Mouse (Mus musculus) inflammation-experienced regulatory T-cells, adult 6 months (primary cell): ENCODE measurements around the gene Ksr1. TPM values are rescaled to one million over a fixed set of nuclear protein-coding genes. Genes with fewer than 3 reads are reported as not detected.
"Not testable (repeated sequence)": the region's sequence is repeated elsewhere in the genome, so short reads cannot be mapped to it uniquely, and the experiment has no call there.

Experiments used
- ATAC-seq: one replicate; pipeline ENCODE4 v1.8.0; 2017
- polyA plus RNA-seq, 3 experiments: library from polyadenylated mRNA; unstranded; fragments of 100-300 nt; shearing (Covaris generic); gene quantifications; one replicate each; pipeline ENCODE4 v1.2.1; 2017

Ksr1 gene
- polyA plus RNA-seq, 3 experiments from 2014 or later = 3.6 to 4.6 (median 3.9) TPM

DNA sequence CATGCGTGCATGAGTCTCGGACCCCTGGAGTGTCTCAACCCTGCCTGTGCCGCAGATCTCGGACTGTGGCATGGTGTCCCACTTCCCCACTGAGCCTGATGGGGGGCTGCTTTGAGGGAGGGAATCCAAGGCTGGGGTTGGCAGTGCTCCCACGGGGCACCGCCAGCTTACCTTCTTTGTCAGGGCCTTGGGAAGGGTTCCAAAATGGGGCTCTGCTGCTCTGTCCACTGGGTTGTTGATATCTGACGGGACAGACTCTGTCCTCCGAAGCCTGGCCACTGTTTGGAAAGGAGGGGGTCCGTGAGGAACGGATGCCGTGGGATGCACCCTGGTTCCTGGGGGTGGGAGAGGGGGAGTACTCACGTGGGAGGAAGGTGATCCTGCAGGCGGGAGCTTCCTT lies 109.9 kb downstream of the Ksr1 start:
- ATAC-seq = no peak

GRCm38 (mm10) chr11:79033636-79034035 lies 112.6 kb downstream of the Ksr1 start:
- ATAC-seq = no peak

GRCm38 (mm10) chr11:79033021-79033420 lies 113.2 kb downstream of the Ksr1 start:
- ATAC-seq = no peak

- ATAC-seq = no peak
Measured at GRCm38 (mm10) chr11:79031452-79031746, 114.8 kb downstream of the Ksr1 start.

- peak; percentile 60 for ATAC-seq
Measured at GRCm38 (mm10) chr11:79030570-79031451, 115.4 kb downstream of the Ksr1 start.

DNA sequence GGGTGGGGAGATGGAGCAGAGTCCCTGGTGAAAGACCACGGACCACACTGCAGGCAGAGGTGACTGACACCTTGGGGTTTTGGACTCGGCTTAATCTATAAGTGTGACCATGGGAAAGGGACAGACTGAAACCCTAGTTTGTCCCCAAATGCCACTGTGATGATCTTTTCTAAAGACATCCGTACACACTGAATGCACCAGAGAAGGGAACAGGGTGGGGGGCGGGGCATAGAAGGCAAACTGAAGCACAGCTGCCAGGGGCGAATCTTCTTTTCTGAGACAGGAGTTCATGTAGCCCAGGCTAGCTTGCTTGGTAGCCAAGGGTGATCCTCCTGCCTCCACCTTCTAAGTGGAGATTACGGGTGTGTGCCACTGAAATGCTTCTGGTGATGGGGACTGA lies 122.5 kb downstream of the Ksr1 start:
- peak; percentile 35 for ATAC-seq

DNA sequence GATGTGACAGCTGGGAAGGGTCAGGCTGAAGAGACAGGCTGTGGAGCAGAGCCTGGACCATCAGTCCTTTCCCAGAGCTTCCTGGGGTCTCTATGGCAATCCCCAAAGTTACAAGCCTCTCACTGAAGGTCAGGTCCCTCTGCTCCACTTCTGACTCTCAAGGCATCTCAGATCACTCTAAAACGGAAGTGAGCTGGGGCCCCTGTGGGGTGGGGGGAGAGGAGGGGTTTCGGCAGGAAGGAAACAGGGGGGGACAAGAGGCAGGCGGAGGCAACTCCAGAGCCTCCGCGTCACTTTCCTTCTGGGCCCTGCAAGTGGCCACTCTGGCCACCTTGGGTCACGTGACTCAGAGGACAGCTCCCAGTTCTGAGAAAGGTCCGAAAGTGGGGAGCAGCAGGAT lies 122.9 kb downstream of the Ksr1 start:
- ATAC-seq = peak; percentile 96

- ATAC-seq = peak; percentile 17
Measured at GRCm38 (mm10) chr11:79022836-79023235, 123.4 kb downstream of the Ksr1 start.

- ATAC-seq = no peak
Measured at GRCm38 (mm10) chr11:79020535-79021045, 125.6 kb downstream of the Ksr1 start.

GRCm38 (mm10) chr11:79019839-79020534 lies 126.2 kb downstream of the Ksr1 start:
- no peak for ATAC-seq

GRCm38 (mm10) chr11:79018954-79019704 lies 127.1 kb downstream of the Ksr1 start:
- ATAC-seq = no peak

- no peak for ATAC-seq
Measured at GRCm38 (mm10) chr11:79017161-79017606, 129.0 kb downstream of the Ksr1 start.

- no peak for ATAC-seq
Measured at GRCm38 (mm10) chr11:79016236-79016635, 130.0 kb downstream of the Ksr1 start.

- ATAC-seq = no peak
Measured at GRCm38 (mm10) chr11:79015660-79016215, 130.5 kb downstream of the Ksr1 start.

DNA sequence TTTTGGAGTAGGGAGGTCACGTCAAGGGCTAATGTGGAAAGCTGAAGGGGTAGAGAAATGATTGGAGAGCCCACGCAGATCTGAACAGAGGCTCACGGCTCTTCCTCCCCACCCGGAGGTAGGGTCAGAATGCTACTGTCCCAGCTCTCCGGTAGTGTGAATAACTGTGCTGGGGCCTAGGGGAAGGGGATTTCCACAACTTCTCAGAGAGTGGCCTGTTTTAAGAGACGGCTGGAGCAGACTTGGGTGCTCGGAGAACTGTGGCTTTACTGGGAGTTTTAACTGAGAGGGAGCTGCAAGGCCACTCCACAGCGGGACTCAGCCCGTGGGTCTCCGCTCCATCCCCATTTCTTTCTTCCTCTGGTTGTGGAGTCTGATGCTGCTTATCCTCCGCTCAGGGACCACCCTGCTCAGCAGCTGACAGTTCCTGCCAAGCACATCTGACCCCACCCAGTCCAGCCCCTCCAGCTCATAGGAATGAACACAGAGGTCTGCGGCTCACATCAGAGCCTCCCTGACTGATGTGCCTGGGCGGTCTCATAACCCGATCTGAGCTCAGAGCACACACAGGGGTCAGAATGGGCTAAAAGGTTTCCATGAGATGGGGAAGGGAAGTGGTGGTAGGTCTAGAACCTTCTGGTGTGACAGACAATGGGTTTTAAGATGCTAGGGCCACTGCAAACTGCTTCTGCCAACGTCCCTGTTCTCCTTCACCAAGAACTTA lies 131.4 kb downstream of the Ksr1 start:
- ATAC-seq = no peak

- ATAC-seq = no peak
Measured at GRCm38 (mm10) chr11:79013806-79014205, 132.4 kb downstream of the Ksr1 start.

- no peak for ATAC-seq
Measured at GRCm38 (mm10) chr11:79013056-79013455, 133.2 kb downstream of the Ksr1 start.

DNA sequence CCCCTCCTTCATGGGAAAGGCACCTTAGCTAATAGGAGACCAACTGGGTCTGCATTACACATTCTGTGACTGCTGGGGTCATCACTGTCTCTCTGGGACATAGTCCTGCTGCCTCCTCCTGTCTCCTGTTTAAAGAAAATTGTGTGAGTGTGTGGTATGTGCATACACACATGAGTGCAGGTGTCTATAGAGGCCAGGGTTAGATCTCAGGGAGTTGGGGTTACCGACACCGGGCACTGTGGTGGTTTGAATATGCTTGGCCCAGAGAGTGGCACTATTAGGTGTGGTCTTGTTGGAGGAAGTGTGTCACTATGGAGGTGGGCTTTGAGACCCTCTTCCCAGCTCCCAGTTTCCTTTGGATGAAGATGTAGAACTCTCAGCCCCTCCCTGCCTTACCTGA lies 133.7 kb downstream of the Ksr1 start:
- no peak for ATAC-seq

GRCm38 (mm10) chr11:79008891-79009290 lies 137.3 kb downstream of the Ksr1 start:
- ATAC-seq = no peak

GRCm38 (mm10) chr11:79008007-79008775 lies 138.0 kb downstream of the Ksr1 start:
- ATAC-seq = no peak

DNA sequence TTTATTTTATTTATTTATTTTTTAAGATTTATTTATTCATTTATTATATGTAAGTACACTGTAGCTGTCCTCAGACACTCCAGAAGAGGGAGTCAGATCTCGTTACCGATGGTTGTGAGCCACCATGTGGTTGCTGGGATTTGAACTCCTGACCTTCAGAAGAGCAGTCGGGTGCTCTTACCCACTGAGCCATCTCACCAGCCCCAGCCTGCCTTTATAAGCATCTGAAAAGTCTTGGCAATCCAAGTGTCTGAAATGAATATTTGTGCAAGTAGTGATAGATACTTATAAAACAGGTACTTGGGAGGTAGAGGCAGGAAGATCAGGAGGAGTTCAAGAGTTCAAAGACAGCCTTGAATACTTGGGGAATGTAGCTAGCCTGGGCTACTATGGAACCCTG lies 138.9 kb downstream of the Ksr1 start:
- not testable (repeated sequence) for ATAC-seq
